Mouse (Mus musculus): ENCODE data around the gene Gm3893.
"Not testable (repeated sequence)": the region's sequence is repeated elsewhere in the genome, so short reads cannot be mapped to it uniquely, and the experiment has no call there.

The Gm3893 gene

GRCm38 (mm10) chr4:42090907-42091306, at the start of gene Gm3893:
Gm3893 (plus strand) TSS chr4:42091207.
- DNase-seq: not testable (repeated sequence)

GRCm38 (mm10) chr4:42114517-42114916, 23.5 kb downstream of the Gm3893 start, which contains the start of gene Gm13304:
Gm13304 (plus strand) TSS chr4:42114817.
- DNase-seq: not testable (repeated sequence)
